Mouse (Mus musculus): ENCODE measurements around the gene Slc22a17. TPM values are rescaled to one million over a fixed set of nuclear protein-coding genes. Genes with fewer than 3 reads are reported as not detected.

The Slc22a17 gene
- polyA plus RNA-seq, 1 experiment from 2014 or later = 136 TPM

GRCm38 (mm10) chr14:54913343-54913742 lies 411 bp upstream of the Slc22a17 start:
- 15% methylated on average over 10 of the region's 10 CpGs for WGBS
- Histone ChIP-seq H3K36me3 (replicated peaks; ENCODE audit: control insufficient read depth, insufficient read depth) (peaks cover 34% of the 10 kb centered on the region), H3K4me1 (replicated peaks; ENCODE audit: control insufficient read depth, insufficient read depth, low read length) (peaks cover 11% of the 10 kb centered on the region), H3K4me3 (replicated peaks; ENCODE audit: low read length) (peak overlapping the region; percentile 83), H3K9me3 (ENCODE audit: control insufficient read depth, low read length) (no peaks in the 10 kb centered on the region), H3K27ac (peak overlapping the region; percentile 94), H3K4me2 (replicated peaks) (peak overlapping the region; percentile 85), H3K9ac (peak overlapping the region; percentile 95), H3K27me3 (ENCODE audit: control insufficient read depth, insufficient read depth, low read length) (no peaks in the 10 kb centered on the region)
- ATAC-seq (ENCODE audit: low FRiP score) (no peak), DNase-seq (ENCODE audit: low spot score) (no peak)

GRCm38 (mm10) chr14:54912109-54912850 lies 652 bp downstream of the Slc22a17 start:
- Histone ChIP-seq H3K36me3 (replicated peaks; ENCODE audit: control insufficient read depth, insufficient read depth) (peaks cover 42% of the 10 kb centered on the region), H3K4me2 (replicated peaks) (peak overlapping the region; percentile 85), H3K27ac (peak overlapping the region; percentile 94), H3K4me1 (replicated peaks; ENCODE audit: control insufficient read depth, insufficient read depth, low read length) (peaks cover 11% of the 10 kb centered on the region), H3K27me3 (ENCODE audit: control insufficient read depth, insufficient read depth, low read length) (no peaks in the 10 kb centered on the region), H3K4me3 (replicated peaks; ENCODE audit: low read length) (peak overlapping the region; percentile 83), H3K9ac (peak overlapping the region; percentile 95), H3K9me3 (ENCODE audit: control insufficient read depth, low read length) (no peaks in the 10 kb centered on the region)
- WGBS = 3% methylated on average over 60 of the region's 69 CpGs
- no peak for DNase-seq (ENCODE audit: low spot score)
- peak; percentile 61 for ATAC-seq (ENCODE audit: low FRiP score)

DNA sequence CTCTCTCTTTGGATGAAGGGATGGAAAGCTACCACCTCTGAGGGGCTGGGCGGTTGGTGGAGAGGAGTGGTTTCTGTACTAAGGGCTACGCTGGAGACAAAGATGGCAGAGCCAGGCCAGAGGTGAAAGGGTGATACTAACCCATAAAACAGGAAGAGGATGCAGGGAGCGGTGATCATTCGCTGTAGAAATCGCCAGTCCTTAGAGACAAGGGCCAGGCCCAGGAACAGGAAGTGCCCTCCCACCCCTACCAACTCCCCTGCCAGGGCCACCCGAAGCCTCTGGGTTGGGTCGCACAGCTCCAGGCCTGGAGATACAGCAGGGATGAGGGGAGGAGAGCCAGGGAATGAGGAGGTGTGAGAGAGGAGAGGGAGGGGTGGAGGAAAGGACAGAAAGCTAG lies 4.2 kb downstream of the Slc22a17 start:
- Histone ChIP-seq H3K27me3 (ENCODE audit: control insufficient read depth, insufficient read depth, low read length) (no peaks in the 10 kb centered on the region), H3K9me3 (ENCODE audit: control insufficient read depth, low read length) (no peaks in the 10 kb centered on the region), H3K4me3 (replicated peaks; ENCODE audit: low read length) (no peak overlapping the region), H3K27ac (no peak overlapping the region), H3K36me3 (replicated peaks; ENCODE audit: control insufficient read depth, insufficient read depth) (peaks cover 61% of the 10 kb centered on the region), H3K4me2 (replicated peaks) (no peak overlapping the region), H3K4me1 (replicated peaks; ENCODE audit: control insufficient read depth, insufficient read depth, low read length) (peaks cover 10% of the 10 kb centered on the region), H3K9ac (no peak overlapping the region)
- ATAC-seq (ENCODE audit: low FRiP score) = no peak
- DNase-seq (ENCODE audit: low spot score) = no peak
- WGBS = 81% methylated on average over 7 of the region's 7 CpGs

DNA sequence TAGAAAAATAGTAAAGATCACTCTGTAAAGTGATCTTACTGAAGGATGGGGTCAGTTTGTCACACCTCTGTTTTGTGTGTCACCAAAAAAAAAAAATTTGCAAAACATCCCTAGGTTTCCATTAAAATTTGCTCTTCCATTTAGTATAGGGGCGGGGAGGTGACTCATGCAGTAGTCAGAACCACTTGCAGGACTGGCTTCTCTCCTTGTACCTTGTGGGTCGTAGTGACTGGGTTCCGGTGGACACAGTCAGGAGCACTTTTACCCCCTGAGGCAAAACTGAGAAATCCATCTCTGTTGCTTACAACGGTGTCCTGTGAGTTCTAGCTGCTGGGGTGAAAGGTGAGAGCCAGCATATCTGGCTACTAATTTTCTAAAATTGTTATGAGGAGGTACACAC lies 9.3 kb downstream of the Slc22a17 start:
- no peaks in the 10 kb centered on the region for H3K9me3 ChIP-seq (ENCODE audit: control insufficient read depth, low read length)
- 92% methylated on average over 4 of the region's 4 CpGs for WGBS
- DNase-seq (ENCODE audit: low spot score) = no peak
- H3K4me3 ChIP-seq (replicated peaks; ENCODE audit: low read length) = no peak overlapping the region
- no peaks in the 10 kb centered on the region for H3K27me3 ChIP-seq (ENCODE audit: control insufficient read depth, insufficient read depth, low read length)
- ATAC-seq (ENCODE audit: low FRiP score) = no peak
- no peak overlapping the region for H3K4me2 ChIP-seq (replicated peaks)
- peaks cover 50% of the 10 kb centered on the region for H3K36me3 ChIP-seq (replicated peaks; ENCODE audit: control insufficient read depth, insufficient read depth)
- H3K27ac ChIP-seq = no peak overlapping the region
- H3K9ac ChIP-seq = no peak overlapping the region
- 0 out of 2 replicates have a peak, but pooled peaks cover 2% of the 10 kb centered on the region for H3K4me1 ChIP-seq (replicated peaks; ENCODE audit: control insufficient read depth, insufficient read depth, low read length)

- Histone ChIP-seq H3K9me3 (ENCODE audit: control insufficient read depth, low read length) (no peaks in the 10 kb centered on the region), H3K4me2 (replicated peaks) (no peak overlapping the region), H3K27me3 (ENCODE audit: control insufficient read depth, insufficient read depth, low read length) (no peaks in the 10 kb centered on the region), H3K4me1 (replicated peaks; ENCODE audit: control insufficient read depth, insufficient read depth, low read length) (peaks cover 8% of the 10 kb centered on the region), H3K9ac (no peak overlapping the region), H3K27ac (no peak overlapping the region), H3K36me3 (replicated peaks; ENCODE audit: control insufficient read depth, insufficient read depth) (peaks cover 50% of the 10 kb centered on the region), H3K4me3 (replicated peaks; ENCODE audit: low read length) (no peak overlapping the region)
- ATAC-seq (ENCODE audit: low FRiP score) = peak; percentile 64
- 1% methylated on average over 3 of the region's 3 CpGs for WGBS
- peak; percentile 93 for DNase-seq (ENCODE audit: low spot score)
These were observed 12.5 kb downstream of the Slc22a17 start for GRCm38 (mm10) chr14:54900383-54900782.

DNA sequence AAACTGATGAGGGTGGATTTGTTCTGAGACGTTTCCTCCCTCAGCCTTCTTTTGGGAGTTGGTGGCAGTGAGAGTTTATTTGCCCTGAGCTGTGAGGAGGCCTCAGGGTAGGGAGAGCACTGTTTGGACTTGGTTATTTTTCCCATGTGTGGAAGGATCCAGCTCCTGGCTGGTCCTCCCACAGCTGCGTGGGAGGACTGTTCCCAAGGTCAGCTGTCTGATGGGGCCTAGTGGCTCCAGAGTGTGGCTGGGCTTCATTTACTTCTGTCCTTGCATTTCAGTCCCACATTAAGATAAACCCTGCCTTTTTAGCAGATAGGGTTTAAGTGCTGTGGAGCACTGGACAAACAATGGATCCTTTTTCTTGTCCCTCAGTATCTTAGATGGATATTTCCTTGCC lies 15.5 kb downstream of the Slc22a17 start:
- no peak for DNase-seq (ENCODE audit: low spot score)
- H3K9ac ChIP-seq = no peak overlapping the region
- peaks cover 44% of the 10 kb centered on the region for H3K36me3 ChIP-seq (replicated peaks; ENCODE audit: control insufficient read depth, insufficient read depth)
- no peak overlapping the region for H3K4me2 ChIP-seq (replicated peaks)
- H3K4me1 ChIP-seq (replicated peaks; ENCODE audit: control insufficient read depth, insufficient read depth, low read length) = peaks cover 17% of the 10 kb centered on the region
- H3K9me3 ChIP-seq (ENCODE audit: control insufficient read depth, low read length) = no peaks in the 10 kb centered on the region
- ATAC-seq (ENCODE audit: low FRiP score) = no peak
- H3K4me3 ChIP-seq (replicated peaks; ENCODE audit: low read length) = no peak overlapping the region
- no peak overlapping the region for H3K27ac ChIP-seq
- H3K27me3 ChIP-seq (ENCODE audit: control insufficient read depth, insufficient read depth, low read length) = no peaks in the 10 kb centered on the region
- 68% methylated on average over 2 of the region's 2 CpGs for WGBS

GRCm38 (mm10) chr14:54894296-54895151 lies 18.4 kb downstream of the Slc22a17 start:
- H3K36me3 ChIP-seq (replicated peaks; ENCODE audit: control insufficient read depth, insufficient read depth) = peaks cover 44% of the 10 kb centered on the region
- no peaks in the 10 kb centered on the region for H3K9me3 ChIP-seq (ENCODE audit: control insufficient read depth, low read length)
- H3K27me3 ChIP-seq (ENCODE audit: control insufficient read depth, insufficient read depth, low read length) = no peaks in the 10 kb centered on the region
- peak overlapping the region; percentile 98 for H3K27ac ChIP-seq
- H3K9ac ChIP-seq = peak overlapping the region; percentile 99
- peak overlapping the region; percentile 65 for H3K4me2 ChIP-seq (replicated peaks)
- peaks cover 17% of the 10 kb centered on the region for H3K4me1 ChIP-seq (replicated peaks; ENCODE audit: control insufficient read depth, insufficient read depth, low read length)
- H3K4me3 ChIP-seq (replicated peaks; ENCODE audit: low read length) = peak overlapping the region; percentile 93
- ATAC-seq (ENCODE audit: low FRiP score) (no peak; the same call in 1 of the 2 replicates), DNase-seq (ENCODE audit: low spot score) (peak; percentile 56)
- under 1% methylated on average over 53 of the region's 54 CpGs for WGBS

DNA sequence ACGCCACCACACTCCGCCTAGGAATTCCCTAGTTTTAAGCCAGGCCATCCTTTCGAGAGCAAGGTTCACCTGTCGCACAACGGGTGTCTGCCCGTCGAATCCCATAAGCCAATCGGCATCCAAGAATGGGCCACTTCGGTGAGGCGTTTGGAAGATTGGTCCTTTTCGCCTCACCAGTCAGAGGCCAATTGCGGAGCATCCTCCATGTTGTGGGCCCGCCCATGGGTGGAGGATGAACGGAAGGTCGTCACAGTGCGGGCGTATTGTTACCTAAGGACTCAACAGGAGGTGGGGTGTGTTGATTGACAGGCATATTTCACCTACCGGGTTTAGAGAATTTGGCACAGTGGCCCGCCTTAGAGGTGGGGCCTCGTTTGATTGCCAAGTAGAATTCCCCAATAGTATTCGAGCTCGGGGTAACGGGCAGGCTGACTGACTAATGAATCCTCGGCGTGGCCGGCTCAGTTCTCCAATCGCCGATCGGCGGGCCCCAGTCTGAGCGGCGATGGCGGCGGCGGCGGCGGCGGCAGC lies 19.2 kb downstream of the Slc22a17 start:
- DNase-seq (ENCODE audit: low spot score) (peak; percentile 98), ATAC-seq (ENCODE audit: low FRiP score) (peak; percentile 99)
- peak overlapping the region; percentile 93 for H3K4me3 ChIP-seq (replicated peaks; ENCODE audit: low read length)
- no peaks in the 10 kb centered on the region for H3K9me3 ChIP-seq (ENCODE audit: control insufficient read depth, low read length)
- H3K27me3 ChIP-seq (ENCODE audit: control insufficient read depth, insufficient read depth, low read length) = no peaks in the 10 kb centered on the region
- peak overlapping the region; percentile 98 for H3K27ac ChIP-seq
- H3K36me3 ChIP-seq (replicated peaks; ENCODE audit: control insufficient read depth, insufficient read depth) = peaks cover 36% of the 10 kb centered on the region
- peak overlapping the region; percentile 99 for H3K9ac ChIP-seq
- H3K4me2 ChIP-seq (replicated peaks) = peak overlapping the region; percentile 45
- WGBS = under 1% methylated on average over 38 of the region's 38 CpGs
- H3K4me1 ChIP-seq (replicated peaks; ENCODE audit: control insufficient read depth, insufficient read depth, low read length) = peaks cover 17% of the 10 kb centered on the region

DNA sequence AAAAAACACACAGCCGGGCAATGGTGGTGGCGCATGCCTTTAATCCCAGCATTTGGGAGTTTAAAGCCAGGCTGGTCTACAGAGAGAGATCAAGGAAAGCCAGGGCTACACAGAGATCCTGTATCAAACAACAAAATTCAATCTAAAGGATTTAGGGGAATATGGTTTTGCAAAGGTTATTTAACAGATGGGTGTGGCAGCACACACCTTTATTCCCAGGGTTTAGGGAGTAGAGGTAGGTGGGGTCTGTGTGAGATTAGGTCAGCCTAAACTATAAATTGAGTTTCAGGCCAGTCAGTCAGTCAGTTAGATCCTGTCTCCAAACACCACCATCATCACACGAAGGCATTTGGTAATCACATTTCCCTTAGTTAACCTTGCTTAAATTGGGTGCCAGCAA lies 20.7 kb downstream of the Slc22a17 start, which contains the start of gene Pabpn1:
Pabpn1 (plus strand) TSS at position 301 of the 400 bp plus-strand sequence.
- Histone ChIP-seq H3K9me3 (ENCODE audit: control insufficient read depth, low read length) (no peaks in the 10 kb centered on the region), H3K27ac (peak within 1 kb of the TSS; percentile 72), H3K4me3 (replicated peaks; ENCODE audit: low read length) (peak within 1 kb of the TSS; percentile 28), H3K36me3 (replicated peaks; ENCODE audit: control insufficient read depth, insufficient read depth) (peaks cover 22% of the 10 kb centered on the region), H3K27me3 (ENCODE audit: control insufficient read depth, insufficient read depth, low read length) (no peaks in the 10 kb centered on the region), H3K4me2 (replicated peaks) (peak within 1 kb of the TSS; percentile 45), H3K9ac (peak within 1 kb of the TSS; percentile 6; the same call in 1 of the 2 replicates), H3K4me1 (replicated peaks; ENCODE audit: control insufficient read depth, insufficient read depth, low read length) (peaks cover 17% of the 10 kb centered on the region)
- ATAC-seq (ENCODE audit: low FRiP score) (no peak), DNase-seq (ENCODE audit: low spot score) (no peak)
- 99% methylated on average over 3 of the region's 3 CpGs for WGBS

Measured in hindbrain, embryonic 14.5 days (tissue).